Mouse (Mus musculus) ovary, postnatal 14 days (tissue): ENCODE results near the gene Gm9999.
"Not testable (repeated sequence)": the region's sequence is repeated elsewhere in the genome, so short reads cannot be mapped to it uniquely, and the experiment has no call there.

Source experiments
- DNase-seq: peaks from one replicate; pipeline ENCODE4 v3.0.0; 2022; ENCODE audit warnings: low spot score

The Gm9999 gene

DNA sequence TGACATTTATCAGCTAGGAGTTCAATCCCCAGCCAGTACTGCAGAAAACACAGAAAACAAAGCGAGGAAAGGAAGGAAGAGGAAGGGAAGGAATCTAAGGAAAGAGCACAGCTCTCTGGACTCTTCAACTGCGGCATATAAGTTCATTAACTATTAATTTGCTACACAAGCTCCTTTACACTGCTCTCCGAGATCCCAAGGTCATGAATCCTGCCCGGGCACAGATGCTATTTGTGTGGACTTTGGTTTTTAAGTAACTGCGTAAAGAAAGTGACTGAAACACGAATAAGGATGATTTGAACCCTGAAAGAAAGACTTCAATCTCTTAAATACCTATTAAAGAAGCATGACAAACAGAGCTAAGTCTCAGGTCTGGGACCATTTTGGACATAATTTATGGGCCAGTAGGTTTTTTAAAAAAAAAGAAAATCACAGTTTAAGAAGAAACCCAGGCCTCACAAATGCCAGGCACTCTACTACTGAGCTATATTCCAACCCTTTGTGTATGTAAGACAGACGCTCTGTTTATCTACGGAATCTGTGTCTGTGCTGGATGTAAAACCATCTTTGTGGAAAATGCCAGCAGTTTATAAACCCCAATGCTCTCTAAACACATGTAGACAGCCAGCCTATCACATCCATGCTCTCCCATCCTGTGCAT lies 16.7 kb downstream of the Gm9999 start:
- no peak for DNase-seq

DNA sequence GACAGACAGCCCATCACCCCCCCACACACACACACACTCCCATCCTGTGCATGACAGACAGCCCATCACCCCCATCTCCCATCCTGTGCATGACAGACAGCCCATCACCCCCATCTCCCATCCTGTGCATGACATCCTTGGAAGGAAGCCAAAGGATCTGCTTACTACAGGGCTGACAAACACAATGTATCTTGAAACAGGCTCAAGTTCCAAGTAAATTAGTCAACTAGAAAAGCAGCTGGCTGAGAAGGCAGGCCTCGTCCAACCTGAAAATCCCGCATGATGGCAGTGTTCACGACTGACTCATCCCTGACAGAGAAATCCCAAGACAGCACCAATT lies 17.2 kb downstream of the Gm9999 start:
- DNase-seq: no peak

GRCm38 (mm10) chr7:47001125-47001899 lies 17.9 kb downstream of the Gm9999 start:
- no peak for DNase-seq

DNA sequence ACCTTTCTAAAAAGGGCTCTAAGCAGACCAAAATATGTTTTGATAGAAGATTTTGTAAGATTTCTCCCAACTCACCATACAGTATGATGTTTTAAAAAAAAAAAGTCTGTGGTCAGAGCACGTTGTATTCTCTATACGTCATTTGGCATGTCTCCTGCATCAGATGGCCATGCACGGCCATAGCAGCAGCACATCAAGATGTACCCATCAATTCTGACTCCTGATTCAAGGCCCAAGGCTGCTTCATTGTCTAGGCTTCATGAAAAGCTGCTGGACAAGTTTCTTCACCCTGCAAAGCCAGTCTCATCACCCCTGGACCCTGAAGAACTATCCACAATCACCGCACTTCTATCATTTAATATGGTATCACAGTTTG lies 18.5 kb downstream of the Gm9999 start:
- DNase-seq: no peak

- no peak for DNase-seq
Observed at GRCm38 (mm10) chr7:47003411-47004115, 20.2 kb downstream of the Gm9999 start.

DNA sequence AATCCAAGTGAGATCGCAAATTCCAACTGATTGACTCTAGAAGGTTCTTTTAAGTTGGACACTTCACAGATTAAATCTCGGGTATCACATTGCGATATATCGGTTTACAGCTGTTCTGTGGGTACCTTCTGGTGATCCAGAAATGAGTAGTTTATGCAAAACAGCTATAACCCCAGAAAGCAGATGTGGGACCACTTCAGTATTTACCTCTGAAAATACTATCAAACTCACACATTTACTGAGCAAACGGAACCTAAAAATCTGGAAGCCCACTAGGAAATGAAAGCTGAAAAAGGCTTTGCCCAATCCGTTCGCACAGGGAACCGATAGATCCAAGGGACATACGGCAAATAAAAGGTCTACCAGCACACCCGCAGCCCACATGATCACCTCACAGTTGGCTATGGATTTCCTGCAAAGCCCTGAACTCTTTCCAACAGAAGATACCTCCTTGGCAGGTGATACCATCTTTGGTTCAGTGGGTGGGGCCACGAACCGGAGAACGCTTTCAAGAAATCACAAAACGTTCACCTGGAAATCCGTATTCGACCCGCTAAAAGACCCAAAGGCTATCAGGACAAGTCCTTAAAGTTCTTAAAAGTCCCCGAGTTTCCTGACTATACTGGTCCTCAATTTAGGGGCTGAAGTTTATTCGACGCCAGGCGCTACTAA lies 23.9 kb downstream of the Gm9999 start:
- no peak for DNase-seq

GRCm38 (mm10) chr7:47007818-47008167 lies 24.4 kb downstream of the Gm9999 start:
- DNase-seq: no peak

GRCm38 (mm10) chr7:47008168-47008993 lies 25.0 kb downstream of the Gm9999 start, which contains the start of gene Spty2d1:
Spty2d1 (minus strand) TSS chr7:47008411.
- peak; percentile 99 for DNase-seq

GRCm38 (mm10) chr7:47013131-47013767 lies 29.9 kb downstream of the Gm9999 start:
- no peak for DNase-seq

- peak; percentile 42 for DNase-seq
Observed at GRCm38 (mm10) chr7:47014564-47015389, 31.4 kb downstream of the Gm9999 start.

- DNase-seq: peak; percentile 74
Observed at GRCm38 (mm10) chr7:47015390-47016065, 32.1 kb downstream of the Gm9999 start.

GRCm38 (mm10) chr7:47016602-47017001 lies 33.2 kb downstream of the Gm9999 start:
- no peak for DNase-seq

DNA sequence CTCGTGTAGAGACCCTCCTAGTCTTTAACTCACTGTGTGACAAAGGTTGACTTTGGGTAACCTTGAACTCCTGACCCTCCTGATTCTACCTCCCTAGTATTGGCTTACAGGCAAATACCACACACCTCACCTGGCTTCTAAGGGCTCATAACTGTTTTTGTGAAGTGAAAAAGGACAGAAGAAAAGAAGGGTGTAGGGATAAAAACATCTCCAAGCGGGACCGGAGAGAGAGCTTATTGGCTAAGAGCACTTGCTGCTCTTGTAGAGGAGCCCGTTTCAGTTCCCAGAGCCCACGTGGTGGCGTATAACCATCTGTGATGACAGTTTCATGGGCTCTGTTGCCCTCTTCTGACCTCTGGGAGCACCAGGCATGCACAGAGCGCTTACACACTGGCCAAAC lies 33.8 kb downstream of the Gm9999 start:
- DNase-seq: no peak

GRCm38 (mm10) chr7:47019641-47020040 lies 36.3 kb downstream of the Gm9999 start:
- DNase-seq: peak; percentile 43

GRCm38 (mm10) chr7:47020956-47021355 lies 37.6 kb downstream of the Gm9999 start:
- no peak for DNase-seq

- DNase-seq: no peak
Observed at GRCm38 (mm10) chr7:47022482-47022881, 39.1 kb downstream of the Gm9999 start.

DNA sequence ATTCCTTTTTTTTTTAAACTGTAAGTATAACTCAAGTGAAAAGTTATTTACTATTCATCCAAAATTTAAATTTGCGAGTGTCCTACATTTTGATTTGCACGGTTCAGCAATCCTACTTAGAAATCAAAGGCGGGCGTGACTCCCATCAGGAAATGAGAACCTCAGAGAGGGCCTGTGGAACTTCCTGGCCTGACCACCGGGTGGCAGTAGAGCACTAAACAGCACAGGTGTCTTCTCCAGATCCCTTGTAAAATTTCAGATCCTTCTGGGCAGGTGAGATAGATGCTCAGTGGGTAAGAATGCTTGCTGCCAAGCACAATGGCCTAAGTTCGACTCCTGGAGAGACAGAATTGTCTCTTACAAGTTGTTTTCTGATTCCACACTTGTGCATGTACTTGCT lies 40.1 kb downstream of the Gm9999 start:
- peak; percentile 87 for DNase-seq

GRCm38 (mm10) chr7:47024454-47024853 lies 41.1 kb downstream of the Gm9999 start:
- no peak for DNase-seq

DNA sequence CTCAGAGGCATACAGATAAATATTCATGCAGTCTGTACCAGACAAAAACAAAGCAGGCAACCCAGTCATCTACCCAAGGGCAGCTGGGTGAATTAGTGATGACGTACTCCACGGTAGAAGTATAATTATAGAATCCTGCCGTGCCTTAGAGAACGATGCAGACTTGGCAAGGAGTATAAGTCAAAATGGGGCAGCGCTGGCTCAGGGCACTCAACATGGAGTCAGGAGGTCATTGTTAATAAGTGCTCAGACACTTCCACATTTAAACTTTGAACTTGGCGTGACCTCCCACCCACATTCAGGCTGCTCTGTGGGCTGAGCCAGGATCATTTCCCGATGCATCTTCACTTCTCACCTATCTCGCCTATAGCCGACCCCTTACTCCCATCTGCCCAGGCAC lies 42.0 kb downstream of the Gm9999 start:
- DNase-seq: no peak

DNA sequence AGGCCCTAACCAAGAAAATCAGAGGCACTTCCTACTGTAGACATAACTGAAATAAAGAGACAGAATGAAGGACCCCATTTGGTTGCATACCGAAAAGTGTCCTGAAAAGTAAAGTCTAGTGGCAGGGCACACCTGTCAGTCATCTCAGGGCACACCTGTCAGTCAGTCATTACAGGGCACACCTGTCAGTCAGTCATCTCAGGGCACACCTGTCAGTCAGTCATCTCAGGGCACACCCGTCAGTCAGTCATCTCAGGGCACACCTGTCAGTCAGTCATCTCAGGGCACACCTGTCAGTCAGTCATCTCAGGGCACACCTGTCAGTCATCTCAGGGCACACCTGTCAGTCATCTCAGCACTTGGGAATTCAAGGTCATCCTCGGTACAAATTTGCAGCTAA lies 43.5 kb downstream of the Gm9999 start:
- DNase-seq: not testable (repeated sequence)
